Mouse (Mus musculus): ENCODE measurements around the gene Usp24.

Gene Usp24

DNA sequence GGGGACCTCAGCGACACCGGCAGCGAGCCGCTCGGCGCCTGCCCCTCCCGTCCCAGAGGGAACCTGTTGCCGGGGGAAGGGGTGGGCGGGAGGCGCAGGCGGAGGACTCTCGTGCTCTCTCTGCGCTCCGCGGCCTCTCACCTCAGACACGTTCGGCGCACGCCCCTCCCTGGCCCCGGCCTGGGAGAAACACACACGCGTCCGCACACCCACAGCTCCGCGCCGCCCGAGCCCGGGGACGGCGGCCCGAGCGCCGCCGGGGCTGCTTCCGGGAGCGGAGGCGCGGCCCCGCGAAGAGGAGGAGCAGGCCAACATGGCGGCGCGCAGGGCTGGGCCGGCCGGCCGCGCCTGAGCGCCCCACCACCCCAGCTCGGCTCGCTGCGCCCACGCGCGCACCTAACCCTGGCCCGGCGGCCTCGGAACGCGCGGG is at the start of gene Usp24:
Usp24 (plus strand) TSS at position 293 of the 430 bp plus-strand sequence.
- peak; percentile 48 for DNase-seq (ENCODE audit: low read depth, low spot score)

DNA sequence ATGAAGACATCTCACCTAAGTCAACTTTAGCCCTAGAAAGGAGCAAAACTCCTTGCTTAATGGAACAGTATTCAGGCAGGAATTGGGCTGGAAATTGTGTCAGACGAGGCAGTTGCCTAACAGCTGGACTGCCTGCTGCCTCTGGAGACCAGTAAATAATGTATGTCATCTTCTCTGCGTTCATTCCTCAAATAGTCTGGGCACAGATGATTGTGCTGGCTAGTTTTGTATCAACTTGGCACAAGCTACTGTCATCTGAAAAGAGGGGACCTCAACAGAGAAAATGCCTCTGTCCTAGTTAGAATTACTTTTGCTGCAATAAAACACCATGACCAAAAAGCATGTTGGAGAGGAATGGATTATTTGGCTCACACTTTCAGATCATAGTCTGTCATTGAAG is 39.1 kb upstream of the Usp24 start:
- DNase-seq (ENCODE audit: low read depth, low spot score), result no peak

DNA sequence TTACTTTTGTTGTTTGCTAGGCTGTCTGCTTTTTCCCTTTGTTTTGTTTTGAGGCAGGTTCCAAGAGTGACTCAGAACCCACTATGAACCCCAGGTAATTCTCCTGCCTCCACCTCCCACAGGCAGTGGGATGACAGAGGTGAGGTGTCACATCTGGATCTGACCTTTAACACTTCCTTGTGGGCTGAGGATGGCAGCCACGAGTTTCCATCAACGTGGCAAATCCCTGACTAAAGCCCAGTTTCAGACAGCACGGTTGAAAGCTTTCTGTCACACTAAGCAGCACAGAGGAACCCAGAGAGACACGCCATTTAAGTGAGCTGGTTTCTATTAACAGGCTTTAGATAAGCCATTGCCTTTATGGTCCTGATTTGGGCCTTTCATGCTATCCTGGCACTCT is 36.8 kb upstream of the Usp24 start:
- no peak for DNase-seq (ENCODE audit: low read depth, low spot score)

DNA sequence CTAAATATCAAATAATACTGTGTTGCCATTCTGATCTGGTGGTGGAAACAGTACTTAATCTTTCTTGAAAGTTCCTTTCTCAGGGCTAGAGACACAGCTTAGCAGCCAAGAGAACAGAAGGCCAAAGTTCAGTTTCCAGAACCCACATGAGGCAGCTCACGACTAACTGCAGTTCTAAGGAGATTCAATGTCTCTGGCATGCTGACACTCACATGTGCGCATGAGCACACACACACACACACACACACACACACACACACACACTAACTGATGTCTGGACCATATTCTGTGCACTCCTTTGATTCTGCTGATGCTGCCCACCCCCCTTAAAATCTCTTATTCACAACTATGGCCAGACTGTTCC is 34.9 kb upstream of the Usp24 start:
- no peak for DNase-seq (ENCODE audit: low read depth, low spot score)

DNA sequence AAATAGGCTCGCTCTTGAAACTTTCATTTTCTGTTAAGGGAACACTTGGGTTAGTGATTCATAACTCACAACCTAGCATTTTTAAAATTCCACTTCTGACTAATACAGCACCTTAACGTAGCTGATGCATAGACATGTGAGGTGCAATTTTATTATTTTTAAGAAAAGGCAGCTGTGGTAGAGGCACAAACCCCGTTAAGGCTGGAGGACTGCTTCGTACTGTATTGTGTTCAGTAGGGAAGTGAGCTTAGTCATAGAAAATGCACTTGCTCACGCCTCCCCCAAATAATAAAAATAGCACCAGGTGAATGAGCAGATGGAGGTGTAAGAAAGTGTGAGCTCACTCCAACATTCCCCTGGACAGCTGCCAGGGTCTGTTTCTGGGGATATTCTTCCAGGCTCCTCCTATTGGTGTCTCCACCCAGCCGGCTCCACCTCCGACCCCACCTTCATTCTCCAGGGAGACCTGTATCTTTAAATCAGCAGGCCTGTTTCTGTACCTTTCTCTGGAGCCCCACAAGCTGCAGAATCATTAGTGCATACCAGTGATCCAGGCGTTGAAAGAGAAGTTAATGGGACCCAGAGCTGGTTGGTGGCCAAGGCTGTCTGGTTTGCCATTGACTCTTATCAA is 34.4 kb upstream of the Usp24 start:
- no peak for DNase-seq (ENCODE audit: low read depth, low spot score)

DNA sequence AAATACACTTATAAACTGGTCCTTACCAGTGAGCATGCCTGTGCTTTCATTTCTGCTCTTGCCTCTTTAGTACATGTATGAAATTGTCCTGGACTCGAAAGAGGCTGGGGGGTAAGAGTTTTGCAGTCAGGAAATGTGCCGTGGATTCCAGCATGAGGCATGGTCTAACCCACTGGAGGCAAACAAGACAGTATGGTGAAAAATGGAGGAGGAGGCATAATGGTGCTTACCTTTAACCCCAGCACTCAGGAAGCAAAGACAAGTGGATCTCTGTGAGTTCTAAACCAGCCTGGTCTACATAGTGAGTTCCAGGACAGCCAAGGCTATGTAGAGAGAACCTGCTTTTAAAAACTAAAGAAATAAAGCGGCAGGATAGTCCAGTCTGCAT is 33.9 kb upstream of the Usp24 start:
- DNase-seq (ENCODE audit: low read depth, low spot score), result no peak

DNA sequence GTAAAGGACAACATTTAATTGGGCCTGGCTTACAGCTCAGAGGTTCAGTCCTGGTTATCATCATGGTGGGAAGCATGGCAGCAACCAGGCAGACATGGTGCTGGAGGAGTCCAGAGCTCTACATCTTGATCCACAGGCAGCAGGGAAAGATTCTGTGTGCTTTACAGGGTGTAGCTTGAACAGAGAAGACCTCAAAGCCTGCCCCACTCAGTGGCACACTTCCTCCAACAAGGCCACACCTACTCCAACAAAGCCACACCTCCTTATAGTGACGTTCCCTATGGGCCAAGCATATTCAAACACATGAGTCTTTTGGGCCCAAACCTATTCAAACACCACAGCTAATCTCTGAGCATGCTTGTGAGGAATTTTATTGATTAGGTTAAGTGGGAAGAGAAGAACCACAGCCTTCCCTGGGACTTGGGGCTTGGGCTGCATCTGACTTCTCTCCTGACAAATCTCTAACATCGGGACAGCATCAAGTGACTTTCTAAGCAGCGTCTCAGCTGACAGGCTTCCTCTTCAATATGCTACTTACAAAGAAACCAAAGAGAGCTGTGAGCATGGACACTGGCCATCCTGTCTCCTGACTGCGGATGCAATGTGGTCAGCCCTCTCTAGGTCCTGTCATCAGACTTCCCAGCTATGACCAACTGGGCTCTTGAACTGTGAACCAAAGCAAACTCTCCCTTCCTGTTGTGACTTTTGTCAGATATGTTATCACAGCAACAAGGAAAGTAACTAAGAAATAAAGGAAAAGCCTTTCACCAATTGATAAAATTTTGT is 28.9 kb upstream of the Usp24 start:
- DNase-seq (ENCODE audit: low read depth, low spot score), result no peak

DNA sequence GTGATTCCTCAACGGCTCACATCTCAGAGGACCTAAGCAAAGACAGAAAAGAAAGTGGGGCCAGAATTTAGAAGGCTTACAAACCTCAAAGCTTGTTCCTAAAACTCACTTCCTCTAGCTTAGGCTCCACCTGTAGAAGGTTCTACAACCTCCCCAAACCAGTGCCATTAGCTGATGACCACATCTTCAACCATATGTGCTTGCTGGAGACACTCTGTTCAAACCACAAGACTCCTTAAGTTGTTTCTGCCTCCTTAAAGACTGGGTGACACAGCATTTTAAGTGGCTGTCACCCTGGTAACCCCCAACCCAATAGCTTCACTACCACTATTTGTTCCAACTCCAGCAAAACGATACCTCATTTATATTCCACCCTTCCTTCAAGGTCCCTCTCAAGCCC is 25.8 kb upstream of the Usp24 start:
- no peak for DNase-seq (ENCODE audit: low read depth, low spot score)

DNA sequence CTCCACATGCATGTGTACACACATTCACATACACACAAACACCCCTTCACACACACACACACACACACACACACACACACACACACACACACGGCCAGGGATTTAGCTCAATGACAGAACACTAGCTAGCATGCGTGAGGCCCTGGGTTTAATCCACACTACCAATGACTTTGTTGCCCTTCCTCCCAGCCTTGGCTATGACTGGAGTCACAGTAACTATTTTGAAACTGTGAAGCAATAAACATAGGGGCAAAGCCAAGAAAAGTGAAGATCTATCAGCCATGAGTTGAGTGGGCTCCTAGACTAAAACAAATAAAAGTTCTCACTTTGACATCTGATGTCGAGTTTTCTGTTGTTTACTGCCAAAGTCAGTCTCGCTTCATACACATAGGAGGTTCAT is 23.2 kb upstream of the Usp24 start:
- DNase-seq (ENCODE audit: low read depth, low spot score), result no peak

DNA sequence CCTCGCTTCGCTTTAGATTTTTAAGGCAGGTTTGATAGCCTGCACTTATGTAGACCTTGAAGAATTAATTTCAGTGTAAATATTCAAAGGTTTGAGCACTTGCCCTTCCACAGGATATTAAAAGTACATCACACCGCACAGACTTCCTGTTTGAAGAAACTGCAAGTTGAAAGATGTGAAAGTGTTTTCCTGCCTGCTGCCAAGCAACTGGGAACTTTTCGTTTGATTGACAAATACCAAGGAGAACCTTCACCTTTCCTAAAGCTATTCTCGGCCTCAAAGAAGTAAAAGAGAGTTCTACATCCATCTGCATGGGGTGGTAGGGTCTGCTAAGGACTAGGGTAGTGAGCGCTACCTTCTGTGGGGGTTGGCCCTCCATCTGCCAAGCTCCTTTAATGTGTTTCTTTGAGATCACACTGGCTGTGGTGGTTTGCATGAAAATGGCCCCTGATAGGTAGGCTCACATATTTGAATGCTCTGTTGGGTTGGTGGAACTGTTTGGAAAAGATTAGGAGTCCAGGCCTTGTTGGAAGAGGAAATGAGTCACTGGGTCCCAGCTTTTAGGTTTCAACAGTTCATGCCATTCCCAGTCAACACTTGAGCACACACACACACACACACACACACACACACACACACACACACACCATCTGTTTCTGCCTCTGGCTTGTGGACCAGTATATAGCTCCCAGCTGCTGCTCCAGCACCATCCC is 22.5 kb upstream of the Usp24 start:
- no peak for DNase-seq (ENCODE audit: low read depth, low spot score)

DNA sequence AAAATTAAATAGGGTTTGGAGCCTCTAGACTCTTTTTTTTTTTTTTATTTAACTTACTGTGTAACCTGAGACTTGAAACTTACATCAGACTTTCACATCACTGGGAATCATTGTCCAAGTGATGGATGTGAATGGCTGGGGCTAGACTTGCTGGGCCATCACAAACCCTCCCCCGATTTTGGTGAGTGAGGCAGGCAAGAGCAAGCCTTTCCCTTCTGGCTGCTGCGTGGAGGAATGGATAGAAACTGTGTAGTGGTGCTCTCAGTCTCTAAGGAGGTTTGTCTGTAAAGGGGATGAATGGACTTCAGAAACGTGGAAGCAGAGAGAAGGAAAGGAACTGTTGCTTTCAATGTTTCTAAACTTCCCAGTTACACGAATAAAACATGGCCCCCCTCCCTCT is 20.3 kb upstream of the Usp24 start:
- DNase-seq (ENCODE audit: low read depth, low spot score), result no peak

DNA sequence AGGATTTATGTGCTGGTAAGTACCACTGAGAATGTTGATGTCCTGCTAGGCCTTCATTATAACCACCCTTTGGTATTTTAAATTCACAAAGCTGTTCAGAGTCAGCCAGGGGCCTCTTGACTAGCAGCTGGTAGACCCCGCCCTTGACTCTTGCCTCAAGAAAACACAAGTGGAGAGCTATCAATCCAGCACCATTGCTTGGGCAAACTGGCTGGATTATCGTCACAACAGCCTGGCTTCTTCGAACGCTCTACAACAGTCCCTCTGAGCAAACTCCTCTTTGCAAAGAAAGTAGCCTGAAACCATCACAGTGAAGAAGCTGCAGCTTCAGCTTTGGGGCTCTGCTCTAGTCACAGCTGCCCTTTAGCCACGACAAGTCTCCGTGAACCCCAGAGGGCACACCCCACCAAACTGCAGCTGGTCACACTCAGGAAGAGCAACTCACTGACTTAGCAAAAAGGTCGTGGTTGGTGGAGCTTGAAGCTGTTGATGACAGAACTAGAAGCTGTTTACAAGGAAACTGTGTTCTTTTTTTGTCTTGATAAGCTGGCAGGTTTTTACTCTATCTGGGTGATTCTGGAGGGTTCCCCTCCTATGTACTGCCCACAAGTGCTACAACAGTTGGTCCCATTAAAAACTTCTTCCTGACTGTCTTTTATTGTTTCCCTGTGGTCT is 19.5 kb upstream of the Usp24 start:
- DNase-seq (ENCODE audit: low read depth, low spot score), result no peak

DNA sequence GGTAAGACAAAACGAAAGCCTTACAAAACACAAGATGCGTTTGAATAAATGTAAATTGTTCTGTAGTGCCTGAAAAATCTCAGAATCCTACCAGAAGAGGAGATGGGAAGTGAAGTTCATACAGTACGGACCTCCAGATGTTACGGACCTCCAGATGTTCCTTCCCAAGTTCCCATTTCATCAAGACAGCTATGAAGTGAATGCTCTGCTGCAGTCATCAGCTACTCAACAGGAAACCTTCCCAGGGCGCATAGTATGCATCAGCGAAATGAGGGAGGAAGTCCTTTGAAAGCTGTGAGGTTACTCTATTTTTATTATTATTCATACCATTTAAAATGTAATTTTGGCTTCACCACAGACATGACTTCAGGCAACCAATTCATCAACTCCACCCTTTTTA is 14.7 kb upstream of the Usp24 start:
- DNase-seq (ENCODE audit: low read depth, low spot score), result no peak

DNA sequence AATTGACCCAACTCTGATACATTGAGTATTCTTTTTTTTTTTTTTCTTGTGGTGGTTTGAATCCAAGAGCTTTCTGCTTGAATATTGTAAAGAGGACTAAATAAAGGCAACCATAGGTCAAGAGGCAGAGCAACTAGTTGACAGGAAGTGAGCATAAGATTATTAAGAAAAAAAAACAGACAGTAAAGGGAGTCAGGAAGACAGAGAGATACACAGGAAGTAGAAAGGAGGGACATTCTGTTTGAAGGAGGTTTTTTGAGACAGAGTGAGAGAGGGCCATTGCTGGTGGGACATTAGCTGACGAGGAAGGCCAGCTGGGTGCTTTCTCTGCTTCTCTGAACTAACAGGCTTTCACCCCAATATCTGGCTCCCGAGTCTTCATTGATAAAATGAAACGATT is 7.9 kb upstream of the Usp24 start:
- DNase-seq (ENCODE audit: low read depth, low spot score), result no peak

DNA sequence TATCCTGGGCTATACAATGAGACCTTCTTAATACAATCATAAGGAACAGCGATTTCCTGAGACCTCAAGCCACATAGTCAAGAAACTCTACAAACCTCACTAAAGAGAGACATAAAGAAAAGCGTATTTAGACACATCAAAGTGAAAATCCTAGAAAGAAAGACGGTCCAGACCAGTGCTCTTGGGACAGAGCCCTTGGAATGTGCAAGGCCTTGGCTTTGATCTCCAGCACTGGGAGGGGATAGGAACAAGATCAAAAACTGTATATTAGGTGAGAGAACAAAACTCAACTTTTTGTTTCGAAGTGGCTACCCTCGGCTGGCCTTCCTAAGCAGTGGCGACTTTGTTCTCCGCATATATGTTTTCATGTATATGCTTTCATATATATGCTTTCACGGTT is 3.4 kb upstream of the Usp24 start:
- no peak for DNase-seq (ENCODE audit: low read depth, low spot score)

DNA sequence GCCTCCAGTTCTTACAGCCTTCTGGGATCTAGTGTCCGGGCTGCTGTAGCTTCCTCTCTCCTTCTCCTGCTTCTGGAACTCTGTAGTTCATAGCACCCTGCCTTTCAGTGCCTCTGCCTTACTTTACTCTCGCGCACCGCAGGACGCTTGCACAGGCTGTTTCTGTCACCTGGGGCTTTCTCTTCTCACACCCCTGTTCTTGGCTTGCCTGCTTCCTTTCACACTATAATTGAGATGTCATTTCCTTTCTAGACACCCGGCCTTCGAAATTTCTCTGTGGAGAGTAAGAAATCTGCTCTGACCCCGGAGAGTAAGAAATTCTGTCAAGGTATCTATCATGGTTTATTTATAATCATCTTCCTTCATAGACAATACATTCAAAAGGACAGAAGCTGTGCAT is 2.9 kb upstream of the Usp24 start:
- DNase-seq (ENCODE audit: low read depth, low spot score), result no peak

DNA sequence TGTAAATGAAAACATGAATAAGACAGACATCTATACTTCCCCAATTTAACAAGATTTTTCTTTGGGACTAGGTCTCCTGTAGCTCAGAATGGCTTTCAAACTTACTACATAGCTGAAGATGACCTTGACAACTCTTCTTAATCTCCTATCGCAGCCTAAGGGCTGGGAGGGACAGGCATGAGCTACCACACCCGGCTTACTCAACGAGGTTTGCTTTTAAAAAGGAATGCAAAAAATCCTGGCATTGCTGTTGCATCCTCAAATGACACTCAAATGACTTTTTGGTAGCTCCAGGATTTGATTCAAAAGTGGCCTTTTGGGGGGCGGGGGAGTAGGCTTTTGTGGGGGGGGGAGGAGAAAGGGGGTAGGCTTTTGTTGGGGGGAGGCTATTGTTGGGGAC is 2.1 kb upstream of the Usp24 start:
- no peak for DNase-seq (ENCODE audit: low read depth, low spot score)

DNA sequence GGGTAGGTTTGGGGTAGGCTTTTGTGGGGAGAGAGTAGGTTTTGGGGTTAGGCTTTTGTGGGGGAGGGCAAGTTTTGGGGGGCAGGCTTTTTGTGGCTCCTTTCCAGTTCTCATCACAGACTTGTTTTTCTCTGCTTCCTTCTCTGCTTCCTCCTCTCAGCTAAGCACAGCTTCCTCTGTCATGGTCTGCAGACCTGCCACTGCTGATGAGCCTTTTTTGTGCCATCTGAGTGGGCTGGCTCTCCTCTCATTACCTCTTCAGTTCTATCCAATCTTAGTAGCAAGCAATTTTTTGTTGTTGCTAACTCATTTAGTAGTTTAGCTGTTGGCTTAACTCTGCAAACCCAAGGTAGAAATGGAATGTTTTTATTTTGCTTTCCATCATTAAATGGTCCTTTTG is 1.7 kb upstream of the Usp24 start:
- DNase-seq (ENCODE audit: low read depth, low spot score), result no peak

DNA sequence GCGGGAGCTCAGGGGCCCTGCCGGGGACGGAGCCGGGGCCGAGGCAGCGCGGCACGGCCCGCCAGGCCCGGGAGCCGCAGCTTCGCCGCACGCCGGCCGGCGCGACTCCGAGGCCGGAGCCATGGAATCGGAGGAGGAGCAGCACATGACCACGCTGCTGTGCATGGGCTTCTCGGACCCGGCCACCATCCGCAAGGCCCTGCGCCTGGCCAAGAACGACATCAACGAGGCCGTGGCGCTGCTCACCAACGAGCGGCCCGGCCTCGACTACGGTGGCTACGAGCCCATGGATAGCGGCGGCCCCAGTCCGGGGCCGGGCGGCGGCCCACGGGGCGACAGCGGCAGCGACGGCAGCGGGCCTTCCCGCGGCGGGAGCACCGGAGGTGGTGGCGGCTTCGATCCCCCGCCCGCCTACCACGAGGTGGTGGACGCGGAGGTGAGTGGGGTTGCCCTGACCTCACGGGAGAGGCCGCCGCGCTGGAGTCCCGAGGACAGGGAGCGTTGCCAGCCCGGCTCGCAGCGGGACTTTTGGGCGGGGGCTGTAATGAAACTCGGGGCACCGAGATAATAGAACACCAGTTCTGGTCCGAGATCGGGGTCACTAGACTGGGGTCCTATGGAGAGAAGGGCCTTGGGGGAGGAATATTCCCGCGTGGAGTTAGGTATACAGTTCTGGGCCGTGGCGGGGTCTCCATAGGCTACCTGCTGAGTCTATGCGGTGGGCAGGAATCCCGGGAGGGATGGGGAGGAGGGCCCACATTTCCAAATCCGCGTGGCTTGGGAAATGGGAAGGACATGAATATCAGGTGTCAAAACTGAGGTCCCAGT is 552 bp downstream of the Usp24 start:
- DNase-seq (ENCODE audit: low read depth, low spot score), result peak; percentile 30

DNA sequence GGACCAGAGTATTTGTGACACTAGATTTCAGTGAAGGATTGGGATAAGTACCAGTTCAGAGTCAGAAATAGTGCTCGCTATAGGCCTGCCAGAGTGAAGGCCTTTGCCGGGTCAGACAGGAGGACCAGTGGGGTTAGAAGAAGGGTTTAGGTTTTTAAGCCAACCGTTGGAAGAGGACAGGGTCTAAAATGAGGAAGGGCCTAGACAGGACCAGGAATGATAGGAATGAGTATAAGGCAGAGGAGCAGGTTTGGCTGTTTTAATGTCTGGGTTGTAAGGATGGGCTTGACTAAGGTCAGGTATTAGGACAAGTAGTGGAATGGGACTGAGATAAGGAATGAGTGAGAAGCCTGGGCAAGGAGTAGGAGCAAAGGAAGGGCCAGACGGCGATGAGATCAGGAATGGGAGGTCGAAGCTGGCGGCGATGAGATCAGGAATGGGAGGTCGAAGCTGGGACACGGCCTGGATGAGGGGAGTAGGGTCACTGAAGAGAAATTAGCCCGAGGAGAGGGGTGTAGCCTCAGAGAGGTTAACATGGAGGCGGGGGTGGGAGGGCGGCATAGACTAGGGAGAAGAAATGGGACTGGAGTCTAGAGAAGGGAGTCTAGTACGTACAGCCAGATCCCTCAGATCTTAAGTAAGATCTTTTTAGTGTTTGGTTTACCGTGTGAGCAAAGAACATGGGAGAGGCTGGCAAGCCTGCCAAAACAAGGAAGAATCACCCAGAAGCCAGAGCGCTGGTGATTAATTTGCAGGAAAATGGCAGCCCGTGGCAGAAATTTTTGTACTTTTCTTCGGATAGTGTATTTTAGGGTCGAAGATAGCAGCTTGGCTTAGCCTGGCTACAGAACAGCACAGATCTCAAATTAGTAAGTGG is 1.4 kb downstream of the Usp24 start:
- DNase-seq (ENCODE audit: low read depth, low spot score), result no peak

DNA sequence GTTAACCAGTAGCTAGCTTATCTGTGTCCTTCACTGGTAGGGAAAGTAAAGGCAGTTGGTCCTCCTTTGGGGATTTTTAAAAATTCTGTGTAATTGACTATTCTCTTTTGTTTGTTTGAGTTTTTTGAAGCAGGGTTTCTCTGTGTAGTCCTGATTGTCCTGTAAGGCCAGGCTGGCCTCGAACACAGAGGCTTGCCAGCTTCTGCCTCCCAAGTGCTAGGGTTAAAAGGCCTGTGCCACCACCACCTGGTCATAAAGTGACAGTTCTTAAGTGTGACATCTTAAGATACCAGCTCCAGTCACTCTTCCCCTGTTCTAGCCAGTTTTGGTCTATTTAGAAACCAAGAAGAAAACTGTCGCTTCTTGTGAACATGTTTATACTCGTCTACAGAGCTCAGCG is 2.2 kb downstream of the Usp24 start:
- no peak for DNase-seq (ENCODE audit: low read depth, low spot score)

Measured in embryo, embryonic 11.5 days (tissue).